Mouse (Mus musculus): ENCODE measurements around the gene Gm45785.

The Gm45785 gene

GRCm38 (mm10) chr7:140857550-140858505 is 1.7 kb upstream of the Gm45785 start, which contains the start of gene Bet1l:
TSS of gene Bet1l (minus strand) at chr7:140857577.
- no peak for DNase-seq (ENCODE audit: low read depth, low spot score)

GRCm38 (mm10) chr7:140856785-140857549 is 836 bp upstream of the Gm45785 start, which contains the start of gene Ric8a:
TSS of gene Ric8a (plus strand) at chr7:140856957.
- DNase-seq (ENCODE audit: low read depth, low spot score) = peak; percentile 81

- DNase-seq (ENCODE audit: low read depth, low spot score) = no peak
Measured at GRCm38 (mm10) chr7:140855181-140855580, 950 bp downstream of the Gm45785 start.

- no peak for DNase-seq (ENCODE audit: low read depth, low spot score)
Measured at GRCm38 (mm10) chr7:140854483-140854882, 1.6 kb downstream of the Gm45785 start.

- DNase-seq (ENCODE audit: low read depth, low spot score) = no peak
Measured at GRCm38 (mm10) chr7:140853386-140853785, 2.7 kb downstream of the Gm45785 start.

GRCm38 (mm10) chr7:140851916-140852315 is 4.2 kb downstream of the Gm45785 start:
- DNase-seq (ENCODE audit: low read depth, low spot score) = no peak

- no peak for DNase-seq (ENCODE audit: low read depth, low spot score)
Measured at GRCm38 (mm10) chr7:140848591-140848990, 7.5 kb downstream of the Gm45785 start.

GRCm38 (mm10) chr7:140847755-140848580 is 8.2 kb downstream of the Gm45785 start, which contains the start of gene Odf3:
TSS of gene Odf3 (plus strand) at chr7:140847805.
- peak; percentile 34 for DNase-seq (ENCODE audit: low read depth, low spot score)

- DNase-seq (ENCODE audit: low read depth, low spot score) = no peak
Measured at GRCm38 (mm10) chr7:140846676-140847075, 9.5 kb downstream of the Gm45785 start.

GRCm38 (mm10) chr7:140845683-140846082 is 10.4 kb downstream of the Gm45785 start:
- no peak for DNase-seq (ENCODE audit: low read depth, low spot score)

- peak; percentile 88 for DNase-seq (ENCODE audit: low read depth, low spot score)
Measured at GRCm38 (mm10) chr7:140844905-140845665, 11.0 kb downstream of the Gm45785 start, which contains the start of gene Scgb1c1. TSS of gene Scgb1c1 (plus strand) at chr7:140845547.

- no peak for DNase-seq (ENCODE audit: low read depth, low spot score)
Measured at GRCm38 (mm10) chr7:140843806-140844205, 12.3 kb downstream of the Gm45785 start.

GRCm38 (mm10) chr7:140840750-140841735 is 15.1 kb downstream of the Gm45785 start:
- DNase-seq (ENCODE audit: low read depth, low spot score) = peak; percentile 14

- no peak for DNase-seq (ENCODE audit: low read depth, low spot score)
Measured at GRCm38 (mm10) chr7:140839556-140839955, 16.6 kb downstream of the Gm45785 start.

GRCm38 (mm10) chr7:140836243-140837115 is 19.7 kb downstream of the Gm45785 start:
- no peak for DNase-seq (ENCODE audit: low read depth, low spot score)

GRCm38 (mm10) chr7:140835758-140836087 is 20.4 kb downstream of the Gm45785 start:
- no peak for DNase-seq (ENCODE audit: low read depth, low spot score)

GRCm38 (mm10) chr7:140834968-140835757 is 21.0 kb downstream of the Gm45785 start, which contains the start of gene Urah:
TSS of gene Urah (plus strand) at chr7:140835018.
- no peak for DNase-seq (ENCODE audit: low read depth, low spot score)
